Mouse (Mus musculus) stomach, postnatal 0 days (tissue): ENCODE results near the gene Xirp2.

Source experiments
- CTCF ChIP-seq: IDR thresholded peaks from 2 replicates; pipeline ENCODE4 v1.5.1; 2016; ENCODE audit warnings: antibody characterized with exemption, low read depth, mild to moderate bottlenecking, moderate library complexity
- EP300 ChIP-seq: optimal IDR thresholded peaks from 2 replicates; pipeline ENCODE3; 2016; ENCODE audit warnings: antibody characterized with exemption

DNA sequence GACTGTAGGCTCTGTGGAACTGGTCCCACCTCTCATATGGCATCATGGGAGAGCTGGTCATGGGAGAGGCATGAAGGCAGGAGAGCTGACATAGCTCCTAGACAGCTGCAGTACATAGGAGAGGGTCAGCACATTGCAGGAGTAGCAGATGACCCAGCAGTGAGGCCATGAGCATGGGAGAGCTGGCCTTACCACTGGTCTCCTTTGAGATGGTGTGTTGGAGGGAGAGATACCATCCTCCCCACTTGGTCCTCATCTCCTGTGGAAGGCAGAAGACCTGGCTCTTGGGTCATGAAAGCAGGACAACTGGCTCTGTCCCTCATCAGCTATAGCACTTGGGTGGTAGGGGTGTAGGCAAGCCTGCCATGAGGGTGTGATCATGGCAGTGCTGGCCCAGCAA, 24.9 kb upstream of the Xirp2 start:
- TF ChIP-seq CTCF (no peak), EP300 (no peak)
